Mouse (Mus musculus): ENCODE results near the gene Gga1. TPM values are rescaled to one million over a fixed set of nuclear protein-coding genes. Genes with fewer than 3 reads are reported as not detected.

Gene Gga1
- polyA plus RNA-seq (2014; fragmentation: Nextera tagmentation; extraction: Ambion mirVana) = 30.9 and 32.7 TPM in 2 replicates

GRCm38 (mm10) chr15:78876991-78877809, at the start of gene Gga1:
TSS of gene Gga1 (plus strand) at chr15:78877190.
- Histone ChIP-seq H3K4me1 (ENCODE audit: control insufficient read depth, insufficient read depth, low read length) (peaks cover 15% of the 10 kb centered on the region), H3K36me3 (ENCODE audit: control insufficient read depth, insufficient read depth, low read length) (peaks cover 7% of the 10 kb centered on the region; the same call in 1 of the 2 replicates), H3K27me3 (ENCODE audit: control insufficient read depth, insufficient read depth, low read length) (no peaks in the 10 kb centered on the region), H3K4me2 (ENCODE audit: low read depth, severe bottlenecking) (peak within 1 kb of the TSS; percentile 57), H3K9ac (ENCODE audit: low read length) (peak within 1 kb of the TSS; percentile 71), H3K4me3 (ENCODE audit: low read depth, low read length) (peak within 1 kb of the TSS; percentile 54), H3K27ac (replicated peaks; ENCODE audit: low read depth, low read length) (peak within 1 kb of the TSS; percentile 95), H3K9me3 (ENCODE audit: control insufficient read depth, low read length) (no peaks in the 10 kb centered on the region)
- DNase-seq (ENCODE audit: low spot score) (peak; percentile 97), ATAC-seq (ENCODE audit: insufficient number of reproducible peaks, low FRiP score, low TSS enrichment, low read depth) (peak; percentile 87)
- WGBS = under 1% methylated on average over 75 of the region's 95 CpGs

- H3K27ac ChIP-seq (replicated peaks; ENCODE audit: low read depth, low read length) = no peak overlapping the region
- H3K27me3 ChIP-seq (ENCODE audit: control insufficient read depth, insufficient read depth, low read length) = no peaks in the 10 kb centered on the region
- ATAC-seq (ENCODE audit: insufficient number of reproducible peaks, low FRiP score, low TSS enrichment, low read depth) (no peak), DNase-seq (ENCODE audit: low spot score) (no peak)
- 12% methylated on average over 5 of the region's 5 CpGs for WGBS
- no peak overlapping the region for H3K4me2 ChIP-seq (ENCODE audit: low read depth, severe bottlenecking)
- no peak overlapping the region for H3K9ac ChIP-seq (ENCODE audit: low read length)
- H3K9me3 ChIP-seq (ENCODE audit: control insufficient read depth, low read length) = no peaks in the 10 kb centered on the region
- H3K4me3 ChIP-seq (ENCODE audit: low read depth, low read length) = no peak overlapping the region
- H3K4me1 ChIP-seq (ENCODE audit: control insufficient read depth, insufficient read depth, low read length) = peaks cover 23% of the 10 kb centered on the region
- no peaks in the 10 kb centered on the region for H3K36me3 ChIP-seq (ENCODE audit: control insufficient read depth, insufficient read depth, low read length)
Observed at GRCm38 (mm10) chr15:78828315-78828714, 48.7 kb upstream of the Gga1 start.

DNA sequence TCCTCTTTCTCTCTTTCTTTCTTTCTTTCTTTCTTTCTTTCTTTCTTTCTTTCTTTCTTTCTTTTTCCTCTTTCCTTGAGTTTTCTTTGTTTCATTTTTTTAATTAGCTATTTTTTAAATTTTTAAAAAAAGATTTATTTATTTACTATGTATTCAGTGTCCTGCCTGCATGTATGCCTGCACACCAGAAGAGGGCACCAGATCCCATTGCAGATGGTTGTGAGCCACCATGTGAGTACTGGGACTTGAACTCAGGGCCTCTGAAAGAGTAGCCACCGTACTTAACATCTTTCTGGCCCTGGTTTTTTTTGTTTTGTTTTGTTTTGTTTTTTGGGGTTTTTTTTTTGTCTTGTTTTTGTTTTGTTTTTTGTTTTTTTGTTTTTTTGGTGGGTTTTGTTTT, 47.4 kb upstream of the Gga1 start:
- H3K36me3 ChIP-seq (ENCODE audit: control insufficient read depth, insufficient read depth, low read length) = no peaks in the 10 kb centered on the region
- no peaks in the 10 kb centered on the region for H3K27me3 ChIP-seq (ENCODE audit: control insufficient read depth, insufficient read depth, low read length)
- no peaks in the 10 kb centered on the region for H3K9me3 ChIP-seq (ENCODE audit: control insufficient read depth, low read length)
- ATAC-seq (ENCODE audit: insufficient number of reproducible peaks, low FRiP score, low TSS enrichment, low read depth) (no peak), DNase-seq (ENCODE audit: low spot score) (no peak)
- H3K4me1 ChIP-seq (ENCODE audit: control insufficient read depth, insufficient read depth, low read length) = peaks cover 26% of the 10 kb centered on the region
- H3K4me2 ChIP-seq (ENCODE audit: low read depth, severe bottlenecking) = no peak overlapping the region
- no peak overlapping the region for H3K9ac ChIP-seq (ENCODE audit: low read length)
- H3K4me3 ChIP-seq (ENCODE audit: low read depth, low read length) = no peak overlapping the region
- 95% methylated on average over 1 of the region's 1 CpGs for WGBS
- H3K27ac ChIP-seq (replicated peaks; ENCODE audit: low read depth, low read length) = no peak overlapping the region

DNA sequence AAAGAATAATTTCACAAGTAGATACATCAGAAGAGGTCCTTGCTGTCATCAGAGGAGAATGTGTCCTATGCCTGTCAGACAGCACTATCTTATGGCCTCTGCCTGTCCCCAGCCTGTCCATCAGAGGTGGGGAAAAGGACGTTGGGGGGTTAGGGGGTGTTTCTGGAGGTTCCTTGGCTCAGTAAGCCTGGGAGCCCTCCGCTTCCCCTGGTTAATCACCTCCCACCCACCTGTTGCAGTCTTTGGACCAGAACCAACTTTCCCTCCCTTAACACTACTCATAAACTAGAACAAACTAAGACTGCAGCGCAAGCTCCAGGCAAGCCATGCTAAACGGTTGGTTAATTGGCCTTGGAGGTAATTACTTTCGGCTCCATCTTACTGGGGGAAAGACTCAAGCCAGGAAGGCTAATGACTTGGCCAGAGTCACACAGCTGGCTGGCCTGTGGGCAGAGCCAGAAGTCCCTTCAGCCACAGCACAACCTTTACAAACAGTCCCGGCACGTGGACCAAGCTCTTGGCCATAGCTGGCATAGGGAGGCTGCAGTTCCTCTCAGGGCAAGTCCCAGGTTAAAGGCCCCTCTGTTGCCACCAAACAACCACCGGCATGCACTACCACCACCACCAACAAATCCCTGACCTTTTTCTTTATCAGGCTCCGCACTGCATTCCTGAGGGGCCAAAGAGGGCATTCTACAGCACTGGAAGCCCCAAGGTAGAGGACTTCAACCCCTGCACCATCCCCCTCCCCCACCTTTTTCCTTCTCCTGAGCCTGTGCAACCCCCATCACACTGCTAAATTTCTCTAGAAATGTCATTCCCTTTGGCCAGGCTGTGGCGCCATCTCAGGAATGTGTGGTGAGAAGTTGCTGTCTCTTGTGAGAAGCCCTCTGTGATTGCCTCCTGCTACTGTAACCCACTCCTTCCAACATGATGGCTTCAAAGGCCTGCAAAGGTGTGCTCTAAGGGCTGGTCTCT, 46.0 kb upstream of the Gga1 start:
- no peak overlapping the region for H3K27ac ChIP-seq (replicated peaks; ENCODE audit: low read depth, low read length)
- H3K4me3 ChIP-seq (ENCODE audit: low read depth, low read length) = no peak overlapping the region
- DNase-seq (ENCODE audit: low spot score) (no peak), ATAC-seq (ENCODE audit: insufficient number of reproducible peaks, low FRiP score, low TSS enrichment, low read depth) (no peak)
- H3K36me3 ChIP-seq (ENCODE audit: control insufficient read depth, insufficient read depth, low read length) = no peaks in the 10 kb centered on the region
- H3K4me1 ChIP-seq (ENCODE audit: control insufficient read depth, insufficient read depth, low read length) = peaks cover 38% of the 10 kb centered on the region
- no peaks in the 10 kb centered on the region for H3K9me3 ChIP-seq (ENCODE audit: control insufficient read depth, low read length)
- peak overlapping the region; percentile 5; the same call in 1 of the 2 replicates for H3K4me2 ChIP-seq (ENCODE audit: low read depth, severe bottlenecking)
- 53% methylated on average over 10 of the region's 10 CpGs for WGBS
- no peak overlapping the region for H3K9ac ChIP-seq (ENCODE audit: low read length)
- no peaks in the 10 kb centered on the region for H3K27me3 ChIP-seq (ENCODE audit: control insufficient read depth, insufficient read depth, low read length)

DNA sequence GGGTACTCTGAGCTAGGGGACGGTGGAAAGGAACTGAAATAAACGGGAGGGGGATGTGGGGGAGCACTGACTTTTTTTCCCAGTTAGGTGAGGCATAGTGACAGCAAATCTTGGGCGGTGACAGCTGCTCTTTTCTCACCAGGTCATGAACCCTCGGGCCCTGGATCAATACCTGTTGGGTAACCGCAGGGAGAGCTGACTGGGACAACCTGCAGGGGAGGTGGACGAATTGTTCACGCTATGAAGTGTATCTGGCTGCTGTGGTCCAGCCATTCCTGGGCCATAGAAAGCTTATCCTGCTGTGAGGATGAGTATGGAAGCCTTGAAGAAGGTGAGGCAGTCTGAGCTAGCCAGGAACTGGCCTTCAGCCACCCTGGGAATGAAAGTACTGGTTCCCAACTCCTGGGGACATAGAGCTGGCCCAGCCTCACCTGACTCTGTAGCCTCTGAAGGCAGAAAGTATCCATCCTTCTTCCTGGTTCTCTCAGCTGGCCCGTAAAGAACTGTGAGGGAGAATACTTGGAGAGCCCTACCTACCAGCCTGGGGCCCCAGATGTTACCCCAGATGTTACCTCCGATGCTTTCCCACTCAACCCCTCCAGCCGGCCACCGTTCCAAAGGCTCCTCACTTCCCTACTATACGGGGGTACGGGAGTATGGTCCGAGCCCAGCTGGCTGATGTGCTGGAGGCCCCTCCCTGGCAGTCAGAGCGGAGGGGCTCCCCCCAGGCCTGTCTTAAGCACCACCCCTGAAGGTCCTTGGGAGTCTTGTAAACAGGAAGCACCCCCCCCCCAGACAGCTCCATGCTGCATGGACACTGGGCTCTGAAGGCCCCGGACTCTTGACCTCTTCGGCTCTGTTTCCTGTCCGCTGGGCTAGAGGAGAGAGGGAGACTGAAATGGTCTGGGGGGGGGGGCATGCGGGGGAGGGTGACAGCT, 45.0 kb upstream of the Gga1 start:
- Histone ChIP-seq H3K27me3 (ENCODE audit: control insufficient read depth, insufficient read depth, low read length) (no peaks in the 10 kb centered on the region), H3K36me3 (ENCODE audit: control insufficient read depth, insufficient read depth, low read length) (no peaks in the 10 kb centered on the region), H3K27ac (replicated peaks; ENCODE audit: low read depth, low read length) (peak overlapping the region; percentile 89), H3K4me2 (ENCODE audit: low read depth, severe bottlenecking) (peak overlapping the region; percentile 5; the same call in 1 of the 2 replicates), H3K4me3 (ENCODE audit: low read depth, low read length) (peak overlapping the region; percentile 3; the same call in 1 of the 2 replicates), H3K9me3 (ENCODE audit: control insufficient read depth, low read length) (no peaks in the 10 kb centered on the region), H3K9ac (ENCODE audit: low read length) (0 out of 2 replicates have a peak overlapping the region, but pooled peaks have one; percentile 43), H3K4me1 (ENCODE audit: control insufficient read depth, insufficient read depth, low read length) (peaks cover 43% of the 10 kb centered on the region)
- DNase-seq (ENCODE audit: low spot score) (no peak), ATAC-seq (ENCODE audit: insufficient number of reproducible peaks, low FRiP score, low TSS enrichment, low read depth) (peak; percentile 20; the same call in 1 of the 2 replicates)
- 26% methylated on average over 17 of the region's 19 CpGs for WGBS

- Histone ChIP-seq H3K36me3 (ENCODE audit: control insufficient read depth, insufficient read depth, low read length) (no peaks in the 10 kb centered on the region), H3K4me3 (ENCODE audit: low read depth, low read length) (peak overlapping the region; percentile 3; the same call in 1 of the 2 replicates), H3K27me3 (ENCODE audit: control insufficient read depth, insufficient read depth, low read length) (no peaks in the 10 kb centered on the region), H3K9ac (ENCODE audit: low read length) (peak overlapping the region; percentile 43; the same call in 1 of the 2 replicates), H3K4me1 (ENCODE audit: control insufficient read depth, insufficient read depth, low read length) (peaks cover 43% of the 10 kb centered on the region), H3K4me2 (ENCODE audit: low read depth, severe bottlenecking) (peak overlapping the region; percentile 15; the same call in 1 of the 2 replicates), H3K9me3 (ENCODE audit: control insufficient read depth, low read length) (no peaks in the 10 kb centered on the region), H3K27ac (replicated peaks; ENCODE audit: low read depth, low read length) (peak overlapping the region; percentile 89)
- peak; percentile 75 for DNase-seq (ENCODE audit: low spot score)
- peak; percentile 77 for ATAC-seq (ENCODE audit: insufficient number of reproducible peaks, low FRiP score, low TSS enrichment, low read depth)
- WGBS = 10% methylated on average over 14 of the region's 14 CpGs
Observed at GRCm38 (mm10) chr15:78832701-78833123, 44.3 kb upstream of the Gga1 start.

- H3K9ac ChIP-seq (ENCODE audit: low read length) = no peak overlapping the region
- peak overlapping the region; percentile 89; the same call in 1 of the 2 replicates for H3K27ac ChIP-seq (replicated peaks; ENCODE audit: low read depth, low read length)
- DNase-seq (ENCODE audit: low spot score) = no peak
- WGBS = 82% methylated on average over 3 of the region's 3 CpGs
- H3K9me3 ChIP-seq (ENCODE audit: control insufficient read depth, low read length) = no peaks in the 10 kb centered on the region
- peaks cover 41% of the 10 kb centered on the region for H3K4me1 ChIP-seq (ENCODE audit: control insufficient read depth, insufficient read depth, low read length)
- no peak overlapping the region for H3K4me2 ChIP-seq (ENCODE audit: low read depth, severe bottlenecking)
- no peaks in the 10 kb centered on the region for H3K36me3 ChIP-seq (ENCODE audit: control insufficient read depth, insufficient read depth, low read length)
- no peaks in the 10 kb centered on the region for H3K27me3 ChIP-seq (ENCODE audit: control insufficient read depth, insufficient read depth, low read length)
- no peak overlapping the region for H3K4me3 ChIP-seq (ENCODE audit: low read depth, low read length)
- ATAC-seq (ENCODE audit: insufficient number of reproducible peaks, low FRiP score, low TSS enrichment, low read depth) = no peak
Observed at GRCm38 (mm10) chr15:78833582-78833981, 43.4 kb upstream of the Gga1 start.
